Mouse (Mus musculus) erythroblast, adult 5-6 weeks (primary cell): ENCODE measurements around the gene Dnajc13. TPM values are rescaled to one million over a fixed set of nuclear protein-coding genes. Genes with fewer than 3 reads are reported as not detected.

Experiments used
- ATAC-seq: replicated peaks from 2 replicates; pipeline ENCODE4 v1.8.0; 2016; ENCODE audit warnings: moderate number of reproducible peaks, mild to moderate bottlenecking, moderate TSS enrichment, inconsistent platforms; ENCODE audit not compliant: poor library complexity, low FRiP score, severe bottlenecking
- total RNA-seq, 2 experiments: library from RNA; stranded (forward) in 1 of 2; stranded (reverse) in 1 of 2; fragments of 150-400 nt in 1 of 2; fragments of 200-764, 138-1000 nt in 1 of 2; gene quantifications; 2 replicates each; pipeline versions ENCODE4 v1.2.3 to v1.2.4; 2015 to 2017; ENCODE audit warnings: low replicate concordance in 2 of 2

The Dnajc13 gene
- total RNA-seq (2015; ENCODE audit: low replicate concordance) (38.7 and 57.8 TPM in 2 replicates), total RNA-seq (2017; ENCODE audit: low replicate concordance) (14.1 and 27.8 TPM in 2 replicates)

- peak; percentile 94 for ATAC-seq
These were observed at the start of gene Dnajc13 for GRCm38 (mm10) chr9:104262823-104263352. Gene Dnajc13 (minus strand): TSS chr9:104262930.

- no peak for ATAC-seq
These were observed 44.0 kb upstream of the Dnajc13 start for GRCm38 (mm10) chr9:104306734-104307133.

GRCm38 (mm10) chr9:104305333-104306111 lies 42.8 kb upstream of the Dnajc13 start:
- ATAC-seq = no peak

GRCm38 (mm10) chr9:104304800-104305199 lies 42.1 kb upstream of the Dnajc13 start:
- no peak for ATAC-seq

GRCm38 (mm10) chr9:104304376-104304775 lies 41.6 kb upstream of the Dnajc13 start:
- no peak for ATAC-seq

- no peak for ATAC-seq
These were observed 37.8 kb upstream of the Dnajc13 start for GRCm38 (mm10) chr9:104300569-104300968.

- ATAC-seq = no peak
These were observed 34.3 kb upstream of the Dnajc13 start for GRCm38 (mm10) chr9:104297041-104297440.

- no peak for ATAC-seq
These were observed 22.2 kb upstream of the Dnajc13 start for GRCm38 (mm10) chr9:104284934-104285333.

- no peak for ATAC-seq
These were observed 19.8 kb upstream of the Dnajc13 start for GRCm38 (mm10) chr9:104282536-104282935.

GRCm38 (mm10) chr9:104281737-104282136 lies 19.0 kb upstream of the Dnajc13 start:
- no peak for ATAC-seq

GRCm38 (mm10) chr9:104280725-104281495 lies 18.2 kb upstream of the Dnajc13 start:
- no peak for ATAC-seq

GRCm38 (mm10) chr9:104277528-104278162 lies 14.9 kb upstream of the Dnajc13 start:
- ATAC-seq = peak; percentile 57; the same call in 1 of the 2 replicates

GRCm38 (mm10) chr9:104275084-104275785 lies 12.5 kb upstream of the Dnajc13 start:
- ATAC-seq = no peak

- ATAC-seq = no peak
These were observed 9.3 kb upstream of the Dnajc13 start for GRCm38 (mm10) chr9:104272057-104272456.

- no peak for ATAC-seq
These were observed 8.9 kb upstream of the Dnajc13 start for GRCm38 (mm10) chr9:104271642-104272041.

- no peak for ATAC-seq
These were observed 7.2 kb upstream of the Dnajc13 start for GRCm38 (mm10) chr9:104269944-104270343.

GRCm38 (mm10) chr9:104269349-104269871 lies 6.7 kb upstream of the Dnajc13 start:
- no peak for ATAC-seq

- ATAC-seq = no peak
These were observed 1.8 kb upstream of the Dnajc13 start for GRCm38 (mm10) chr9:104264567-104264966.
